Mouse (Mus musculus) Patski (cell line): ENCODE data around the gene Krt81. TPM values are rescaled to one million over a fixed set of nuclear protein-coding genes. Genes with fewer than 3 reads are reported as not detected.
A peak's percentile ranks its signal among the peaks of the same experiment; 100 is the strongest.

Experiments used
- ATAC-seq: fragments of 100-300 bp; one replicate; pipeline ENCODE4 v1.8.0; 2021
- CTCF ChIA-PET: fragments of 350-600 bp; sonication (Branson Sonifier 250); formaldehyde crosslinking; loops from one replicate; lab custom pipeline; 2022; ENCODE audit warnings: inconsistent platforms; lab: Charles Lee
- POLR2A ChIA-PET: fragments of 350-600 bp; sonication (Branson Sonifier 250); formaldehyde crosslinking; loops from one replicate; lab custom pipeline; 2022; ENCODE audit warnings: antibody characterized with exemption, inconsistent platforms; lab: Charles Lee
- DNase-seq: peaks from one replicate; pipeline ENCODE4 v3.0.0-alpha.2; 2011; ENCODE audit warnings: low read depth, low spot score
- H3K27me3 ChIP-seq: fragments of 371-371 bp; one replicate; pipeline ENCODE4 v1.5.1; 2021
- CTCF ChIP-seq: fragments of 100-300 bp; IDR thresholded peaks from one replicate; pipeline ENCODE4 v1.5.1; 2021
- in situ Hi-C: fragments of 300-500 bp; cut with MboI; formaldehyde crosslinking; loops from 3 replicates; pipeline ENCODE4 v1.11.1; 2018; ENCODE audit warnings: low pct_unique_long_range_greater_than_20kb, mixed read lengths
- polyA plus RNA-seq: library from polyadenylated mRNA; unstranded; gene quantifications from one replicate; pipeline ENCODE4 v1.2.3, GENCODE M21; 2021

The Krt81 gene
- polyA plus RNA-seq, 1 experiment from 2014 or later = not detected

DNA sequence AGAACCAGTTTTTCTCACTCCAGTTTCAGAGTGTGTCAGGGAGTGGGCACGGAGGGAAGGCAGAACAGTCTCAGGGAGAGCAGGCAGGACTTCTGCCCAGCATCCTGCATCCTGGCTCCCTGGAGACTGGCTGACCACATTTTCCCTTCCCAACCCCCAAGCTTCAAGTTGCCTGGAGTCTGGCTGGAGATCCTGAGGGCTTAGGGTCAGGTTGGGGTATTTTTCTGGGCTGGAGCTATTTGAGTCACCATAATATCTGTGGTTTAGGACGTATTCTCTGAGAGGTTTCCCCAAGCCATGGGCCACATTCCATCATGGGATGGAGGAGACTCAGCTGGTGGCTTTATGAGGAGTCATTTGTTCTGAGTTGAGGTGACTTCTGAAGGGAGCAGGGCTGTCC lies 8.3 kb downstream of the Krt81 start:
- no peak for TF ChIP-seq CTCF
- DNase-seq = no peak
- POLR2A ChIA-PET = no interaction called here
- in situ Hi-C loops = loop anchor here (5.0 kb wide), 1 partner anchor 42 kb away; no protein-coding TSS in a partner anchor
- peak; percentile 31 for ATAC-seq
- CTCF ChIA-PET = interaction anchor here (1.2 kb wide), 1 partner anchor 23 kb away, joined by 3 read pairs; no protein-coding TSS in a partner anchor
- H3K27me3 ChIP-seq = no peaks in the 10 kb centered on the region

GRCm38 (mm10) chr15:101454774-101455173 lies 8.8 kb downstream of the Krt81 start:
- no peaks in the 10 kb centered on the region for H3K27me3 ChIP-seq
- POLR2A ChIA-PET = no interaction called here
- in situ Hi-C loops = loop anchor here (5.0 kb wide), 1 partner anchor 43 kb away; no protein-coding TSS in a partner anchor
- DNase-seq (no peak), ATAC-seq (no peak)
- no peak for TF ChIP-seq CTCF
- CTCF ChIA-PET = no interaction called here

DNA sequence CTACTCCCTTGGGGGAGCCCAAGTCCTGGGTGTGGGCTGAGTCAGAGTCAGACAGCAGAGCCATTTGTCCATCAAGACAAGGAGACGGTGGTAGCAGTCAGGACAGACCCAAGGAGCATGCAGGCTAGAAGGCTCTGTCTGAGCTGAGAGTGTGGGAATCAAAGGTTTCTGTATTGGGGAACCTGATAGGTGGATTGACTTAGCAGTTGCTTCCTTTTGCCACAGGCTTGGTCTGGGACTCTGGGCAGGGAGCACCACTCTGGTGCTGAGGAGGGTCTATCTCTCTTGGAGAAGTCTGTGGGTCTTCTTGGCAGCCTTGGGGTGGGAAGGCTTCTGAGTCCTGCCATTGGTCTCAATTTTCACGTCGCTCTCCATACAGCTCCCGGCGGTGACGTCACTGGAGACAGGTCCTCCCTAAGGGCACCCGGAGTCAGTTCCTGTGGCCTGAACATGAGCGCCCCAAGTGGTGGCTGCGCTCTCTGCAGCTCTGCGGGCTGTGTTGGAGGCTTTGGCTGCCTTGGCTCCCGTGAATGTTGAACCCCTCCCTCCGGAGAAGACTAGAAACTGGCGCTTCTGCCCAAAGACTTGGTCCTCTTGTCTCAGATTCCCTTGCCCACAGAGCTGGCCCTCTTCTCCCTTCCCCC lies 10.3 kb downstream of the Krt81 start:
- DNase-seq (no peak), ATAC-seq (no peak)
- TF ChIP-seq CTCF = peak; percentile 71
- no peaks in the 10 kb centered on the region for H3K27me3 ChIP-seq
- ChIA-PET CTCF (interaction anchor here (1.4 kb wide), 1 partner anchor 9 kb away, joined by 4 read pairs; no protein-coding TSS in a partner anchor), POLR2A (no interaction called here)
- in situ Hi-C loops = no loop called here

GRCm38 (mm10) chr15:101447444-101447843 lies 16.1 kb downstream of the Krt81 start, which contains the start of gene Krt88:
Gene Krt88, plus strand, starts transcription at chr15:101447744.
- TF ChIP-seq CTCF = no peak
- in situ Hi-C loops = no loop called here
- POLR2A ChIA-PET = no interaction called here
- DNase-seq (no peak), ATAC-seq (no peak)
- no peaks in the 10 kb centered on the region for H3K27me3 ChIP-seq
- CTCF ChIA-PET = no interaction called here

GRCm38 (mm10) chr15:101446572-101446971 lies 17.0 kb downstream of the Krt81 start:
- H3K27me3 ChIP-seq = no peaks in the 10 kb centered on the region
- ChIA-PET POLR2A (no interaction called here), CTCF (interaction anchor here (1.3 kb wide), 1 partner anchor 10 kb away, joined by 3 read pairs; no protein-coding TSS in a partner anchor)
- DNase-seq (no peak), ATAC-seq (no peak)
- no peak for TF ChIP-seq CTCF
- in situ Hi-C loops = no loop called here

GRCm38 (mm10) chr15:101440837-101441236 lies 22.7 kb downstream of the Krt81 start:
- no peak for DNase-seq
- CTCF ChIA-PET = no interaction called here
- ATAC-seq = no peak
- H3K27me3 ChIP-seq = peaks cover 20% of the 10 kb centered on the region
- POLR2A ChIA-PET = no interaction called here
- in situ Hi-C loops = no loop called here
- TF ChIP-seq CTCF = no peak

- POLR2A ChIA-PET = no interaction called here
- ATAC-seq = no peak
- in situ Hi-C loops = no loop called here
- CTCF ChIA-PET = no interaction called here
- TF ChIP-seq CTCF = no peak
- no peak for DNase-seq
- peaks cover 20% of the 10 kb centered on the region for H3K27me3 ChIP-seq
Measured at GRCm38 (mm10) chr15:101438555-101438954, 25.0 kb downstream of the Krt81 start, which contains the start of gene Krt87. Gene Krt87, minus strand, starts transcription at chr15:101438804.

GRCm38 (mm10) chr15:101436611-101437010 lies 26.9 kb downstream of the Krt81 start:
- DNase-seq (no peak), ATAC-seq (no peak)
- in situ Hi-C loops = no loop called here
- POLR2A ChIA-PET = no interaction called here
- H3K27me3 ChIP-seq = peaks cover 20% of the 10 kb centered on the region
- CTCF ChIA-PET = no interaction called here
- no peak for TF ChIP-seq CTCF

DNA sequence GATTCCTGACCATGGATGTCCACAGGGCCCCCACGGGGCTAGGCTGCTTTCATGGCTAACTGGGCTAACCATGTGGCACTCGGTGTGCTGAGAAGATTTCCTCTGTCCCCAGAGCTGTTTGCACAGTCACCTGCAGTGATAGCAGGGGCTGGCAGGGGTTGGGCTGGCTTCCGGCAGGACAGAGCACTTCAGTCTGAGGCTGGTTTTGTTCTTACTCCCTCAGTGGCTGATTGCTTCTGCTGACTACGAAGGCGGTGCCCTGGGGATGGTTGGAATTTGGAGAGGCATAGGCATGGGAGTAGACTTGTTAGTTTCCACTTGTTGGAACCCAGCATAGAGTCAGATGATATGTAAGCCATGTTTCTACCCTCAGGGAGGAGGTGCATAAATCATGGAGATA lies 38.6 kb downstream of the Krt81 start:
- in situ Hi-C loops = no loop called here
- TF ChIP-seq CTCF = no peak
- POLR2A ChIA-PET = interaction anchor here (0.7 kb wide), 1 partner anchor 480 kb away, joined by 4 read pairs; no protein-coding TSS in a partner anchor
- CTCF ChIA-PET = no interaction called here
- ATAC-seq (no peak), DNase-seq (no peak)
- H3K27me3 ChIP-seq = no peaks in the 10 kb centered on the region

DNA sequence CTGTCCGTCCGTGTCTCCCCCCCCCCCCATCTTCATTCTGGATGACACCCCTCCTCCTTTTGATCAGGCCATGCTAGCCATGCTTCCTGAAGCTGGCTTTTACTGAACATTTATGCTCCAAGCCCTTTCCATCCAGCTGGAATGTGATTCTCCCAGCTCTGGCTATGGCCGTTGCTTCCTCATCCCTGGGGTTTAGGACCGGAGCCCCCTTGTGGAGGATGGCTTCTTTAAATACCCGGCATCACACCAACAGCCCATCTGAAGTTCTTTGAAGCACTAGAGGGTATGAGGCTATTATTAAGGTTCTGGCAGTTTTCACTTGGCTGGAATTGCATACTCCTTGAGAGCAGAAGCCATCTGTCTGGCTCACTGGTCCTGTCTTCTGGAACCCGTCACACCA lies 42.6 kb downstream of the Krt81 start:
- ChIA-PET CTCF (interaction anchor here (1.1 kb wide), 1 partner anchor 80 kb away, joined by 3 read pairs; no protein-coding TSS in a partner anchor), POLR2A (interaction anchor here (0.6 kb wide), 1 partner anchor 830 kb away, joined by 4 read pairs; no protein-coding TSS in a partner anchor)
- DNase-seq = no peak
- no peaks in the 10 kb centered on the region for H3K27me3 ChIP-seq
- no peak for ATAC-seq
- no peak for TF ChIP-seq CTCF
- in situ Hi-C loops = no loop called here

GRCm38 (mm10) chr15:101418950-101419349 lies 44.6 kb downstream of the Krt81 start:
- no peak for TF ChIP-seq CTCF
- ChIA-PET POLR2A (no interaction called here), CTCF (no interaction called here)
- DNase-seq (no peak), ATAC-seq (no peak)
- in situ Hi-C loops = no loop called here
- no peaks in the 10 kb centered on the region for H3K27me3 ChIP-seq
